Mouse (Mus musculus) urinary bladder, adult 2 months (tissue): Measurements from ENCODE around the gene Lrp5. TPM values are rescaled to one million over a fixed set of nuclear protein-coding genes. Genes with fewer than 3 reads are reported as not detected.
"Not testable (repeated sequence)": the region's sequence is repeated elsewhere in the genome, so short reads cannot be mapped to it uniquely, and the experiment has no call there.

Experiments
- DNase-seq: peaks from one replicate; pipeline ENCODE4 v3.0.0; 2022; ENCODE audit warnings: low spot score
- polyA plus RNA-seq: library from polyadenylated mRNA; depleted of rRNA; stranded (reverse); fragments of >200 nt; gene quantifications from 2 replicates; pipeline ENCODE4 v1.2.3, GENCODE M21; 2012

Lrp5 gene
- polyA plus RNA-seq, 1 experiment: 7.3 TPM

DNA sequence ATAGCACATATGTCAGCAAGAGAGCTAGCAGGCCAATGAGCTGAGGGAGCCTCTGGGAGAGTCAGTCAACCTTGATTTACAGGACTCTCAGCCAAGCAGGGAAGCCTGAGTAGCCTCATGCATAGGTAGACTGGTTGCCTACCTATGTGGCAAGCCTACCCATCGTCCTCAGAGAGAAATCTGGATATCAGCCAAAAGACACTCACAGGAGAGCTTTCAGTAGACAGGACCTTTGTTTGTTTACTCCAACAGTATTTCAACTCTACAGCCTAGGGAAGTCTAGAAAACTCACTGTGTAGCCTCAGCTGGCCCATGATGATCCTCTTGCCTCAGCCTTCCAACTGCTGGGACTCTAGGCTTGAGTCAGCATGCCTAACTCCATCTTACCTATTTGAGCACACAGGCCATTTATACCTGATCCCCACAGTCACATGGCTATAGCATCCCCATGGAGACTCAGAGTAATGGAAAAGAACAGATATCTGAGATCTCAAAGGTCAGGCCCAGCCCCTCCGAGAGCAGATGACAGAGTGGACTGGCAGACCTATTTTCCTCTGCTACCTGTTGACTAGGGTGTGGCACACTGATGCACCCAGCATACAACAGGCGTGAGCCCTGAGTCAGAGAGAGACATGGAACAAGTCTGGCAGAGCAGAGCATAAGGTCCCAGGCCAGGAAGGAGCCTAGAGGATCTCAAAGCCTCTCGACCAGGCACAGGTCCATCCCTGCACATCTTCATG lies 73.7 kb downstream of the Lrp5 start:
- DNase-seq: peak; percentile 14

DNA sequence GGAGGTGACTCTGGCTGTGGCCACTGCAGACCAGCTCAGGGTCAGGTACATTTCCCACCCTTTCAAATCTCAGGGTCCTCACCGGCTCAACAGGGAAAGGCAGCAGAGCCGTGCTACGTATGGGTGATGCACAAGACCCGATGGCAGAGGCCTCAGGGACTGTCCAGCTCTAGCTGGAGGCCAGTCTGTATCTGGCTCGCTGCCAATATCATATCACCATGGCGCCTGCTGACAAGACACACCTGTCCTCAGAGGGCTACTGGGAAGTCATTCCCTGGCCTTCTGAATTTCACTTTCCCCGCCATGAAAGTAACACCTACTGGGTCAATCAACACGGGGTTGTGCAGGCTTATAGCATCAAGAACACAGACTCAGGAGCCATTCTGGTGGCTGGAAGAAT lies 74.6 kb downstream of the Lrp5 start:
- DNase-seq: peak; percentile 15

DNA sequence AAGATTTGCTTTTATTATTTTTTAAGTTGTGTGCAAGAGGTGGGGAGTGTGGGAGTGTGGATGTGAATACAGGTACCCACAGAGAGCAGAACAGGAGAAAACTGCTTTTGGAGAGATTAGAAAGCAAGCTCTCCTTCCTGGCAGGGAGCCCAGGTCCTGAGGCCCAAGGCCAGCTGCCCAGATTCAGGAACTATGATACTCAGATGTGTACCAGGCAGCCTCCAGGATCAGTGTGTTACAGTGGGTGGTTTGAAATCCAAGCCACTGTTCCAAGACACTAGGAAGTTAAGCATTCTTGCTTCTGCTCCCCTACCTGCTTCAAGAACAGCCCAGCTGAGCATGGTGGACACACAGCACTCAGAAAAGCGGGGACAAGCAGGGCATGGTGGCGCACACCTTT lies 75.5 kb downstream of the Lrp5 start:
- DNase-seq: no peak

DNA sequence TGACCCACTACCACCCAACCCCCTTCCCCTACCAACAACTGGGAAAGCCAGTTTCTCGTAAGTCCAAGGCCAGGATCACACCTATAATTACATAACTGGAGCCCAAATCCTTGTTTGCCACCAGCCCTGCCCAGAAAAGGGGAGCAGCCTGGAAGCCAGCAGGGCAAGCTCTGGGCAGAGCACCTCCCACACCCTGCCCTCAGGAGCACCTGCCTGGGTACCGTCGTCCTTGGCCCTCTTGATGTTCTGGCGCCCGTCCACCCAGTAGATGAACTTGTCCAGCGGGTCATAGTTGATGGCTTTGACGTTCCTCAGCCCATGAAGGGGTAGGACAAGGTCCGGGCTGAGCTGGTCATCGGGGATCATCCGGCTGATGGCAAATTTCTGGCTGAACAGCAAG lies 76.5 kb downstream of the Lrp5 start:
- peak; percentile 20 for DNase-seq

DNA sequence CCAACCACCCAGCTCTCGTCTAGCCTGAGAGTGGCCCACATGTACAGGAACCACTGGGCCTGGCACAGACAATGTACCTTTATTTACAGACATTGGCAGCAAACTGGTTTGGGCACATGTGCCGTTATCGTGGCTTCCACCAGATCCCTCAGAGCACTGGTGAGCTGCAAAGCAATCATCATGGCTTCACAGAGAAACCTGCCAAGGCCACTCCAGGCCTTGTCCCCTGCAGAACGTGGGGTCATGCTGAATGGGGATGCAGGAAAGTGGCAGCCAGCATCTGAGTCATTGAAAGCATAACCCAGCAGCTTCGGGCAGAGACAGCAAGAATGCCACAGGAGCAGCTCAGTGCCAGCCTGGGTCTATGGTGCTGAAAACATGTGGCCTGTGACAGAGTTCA lies 92.0 kb downstream of the Lrp5 start:
- DNase-seq: no peak

DNA sequence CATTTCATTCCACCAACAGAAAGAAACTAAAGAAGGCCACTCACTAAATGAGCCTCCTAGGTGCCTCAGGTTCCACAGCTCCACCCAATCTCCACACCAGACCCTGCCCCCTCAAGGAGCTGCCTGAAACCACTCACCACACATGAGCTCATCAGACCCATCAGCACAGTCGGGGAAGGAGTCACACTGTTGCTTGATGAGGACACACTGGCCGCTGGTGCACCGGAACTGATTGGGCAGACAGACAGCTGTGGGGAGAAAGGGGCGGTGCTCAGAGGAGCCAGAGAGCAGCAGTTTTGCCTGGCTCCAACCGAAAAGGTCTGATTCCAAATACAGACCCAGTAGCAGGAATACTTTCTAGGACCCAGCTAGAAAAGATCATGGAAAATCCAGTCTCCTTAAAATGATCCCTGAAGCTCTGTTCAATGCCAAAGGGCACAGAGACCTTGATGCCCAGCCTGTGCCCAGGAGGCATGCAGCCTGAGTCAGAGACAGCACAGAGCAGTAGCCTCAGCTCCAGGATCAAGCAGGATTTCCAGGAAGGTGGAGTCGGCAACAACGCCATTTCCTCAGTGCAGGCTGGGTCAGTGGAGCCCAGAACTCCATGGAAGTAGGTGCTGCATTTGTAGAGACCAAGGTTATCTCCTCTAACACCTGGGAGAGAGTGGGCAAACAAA lies 92.8 kb downstream of the Lrp5 start:
- no peak for DNase-seq

DNA sequence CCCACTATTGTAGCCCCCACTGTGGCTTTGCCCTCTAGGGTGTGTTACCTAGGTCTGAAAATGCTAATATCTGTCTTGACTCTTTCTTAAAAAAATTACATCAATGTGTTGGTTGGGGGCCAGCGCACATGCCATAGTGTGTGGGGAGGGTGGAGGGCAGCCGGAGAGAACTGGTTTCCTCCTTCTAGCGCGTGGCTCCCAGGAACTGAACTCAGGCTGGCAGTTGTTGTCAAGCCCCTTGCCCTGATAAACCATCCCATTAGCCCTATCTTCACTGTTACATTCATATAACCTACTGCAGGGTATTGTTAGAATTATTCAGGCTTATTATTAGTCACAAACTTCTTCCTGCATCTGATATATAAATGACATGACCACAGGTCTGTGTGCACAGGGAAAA lies 96.4 kb downstream of the Lrp5 start:
- no peak for DNase-seq

DNA sequence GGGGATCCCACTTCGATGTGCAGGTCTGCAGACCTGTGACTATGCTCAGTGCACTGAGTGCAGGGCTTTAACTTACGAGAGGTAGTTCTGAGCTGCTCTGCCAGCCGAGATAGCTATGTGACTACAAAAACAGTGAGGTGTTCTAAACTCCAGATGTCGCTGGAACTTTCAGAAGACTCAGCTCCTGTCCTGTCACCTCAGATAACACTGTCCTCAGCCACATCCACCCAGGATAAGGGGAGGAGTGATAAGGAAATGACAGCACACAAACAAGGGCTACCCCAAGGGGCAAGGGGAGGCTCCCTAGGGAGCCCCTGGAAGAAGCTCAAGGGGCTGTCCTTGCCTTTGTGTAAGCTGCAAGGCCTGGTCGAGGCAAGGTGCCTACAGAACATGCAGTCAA lies 96.8 kb downstream of the Lrp5 start:
- no peak for DNase-seq

DNA sequence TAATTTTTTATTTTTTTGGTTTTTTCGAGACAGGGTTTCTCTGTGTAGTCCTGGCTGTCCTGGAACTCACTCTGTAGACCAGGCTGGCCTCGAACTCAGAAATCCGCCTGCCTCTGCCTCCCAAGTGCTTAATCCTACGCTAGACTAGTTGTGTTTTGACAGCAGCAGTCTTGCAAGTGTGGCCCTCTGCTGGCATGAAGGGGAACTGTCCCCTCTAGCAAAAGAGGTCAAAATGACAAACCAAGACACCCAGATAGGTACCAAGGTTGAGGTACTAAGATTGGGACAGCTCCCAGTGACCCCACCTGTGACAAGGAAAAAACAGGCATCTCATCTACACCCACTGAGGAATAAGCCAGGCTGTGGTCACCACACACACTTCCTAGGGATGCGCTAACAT lies 98.6 kb downstream of the Lrp5 start:
- DNase-seq: not testable (repeated sequence)

DNA sequence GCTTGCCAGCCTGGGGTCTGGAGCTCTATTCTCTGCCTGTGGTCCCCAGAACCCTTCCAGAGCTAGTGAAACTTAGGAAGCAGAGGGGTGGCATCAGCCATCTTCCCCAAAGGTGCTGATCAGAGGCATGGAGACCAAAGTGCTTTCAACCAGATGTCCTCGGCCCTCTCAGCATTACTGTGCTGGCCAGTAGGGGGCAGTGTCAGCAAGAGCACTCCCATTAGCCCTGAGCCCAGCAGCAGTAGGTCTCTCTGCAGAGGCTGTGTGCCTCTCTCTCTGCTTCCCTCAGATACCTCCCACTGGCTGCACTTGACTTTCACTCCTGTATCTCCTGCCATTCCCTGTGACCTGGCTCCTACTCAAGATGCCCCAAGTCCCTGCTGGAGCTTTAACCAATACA lies 99.8 kb downstream of the Lrp5 start:
- DNase-seq: no peak

DNA sequence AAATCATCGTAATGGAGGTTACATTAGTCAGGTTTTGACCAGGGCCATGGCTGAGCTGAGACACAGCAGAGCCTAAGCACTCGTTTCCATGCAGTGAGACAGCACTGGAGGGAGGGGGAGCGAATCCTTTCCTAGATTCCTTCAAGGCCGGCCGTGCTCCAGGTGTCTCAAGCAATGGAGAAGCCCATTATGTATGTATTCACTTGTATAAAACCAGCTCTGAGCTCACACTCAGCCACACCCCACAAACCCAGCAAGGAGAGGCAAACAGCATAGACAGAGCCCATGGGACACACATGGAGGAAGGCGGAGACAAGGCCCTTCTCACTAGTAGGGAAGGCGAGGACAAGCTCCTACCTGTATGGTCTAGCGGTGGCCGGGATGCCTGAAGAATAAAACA lies 100.3 kb downstream of the Lrp5 start:
- DNase-seq: no peak

DNA sequence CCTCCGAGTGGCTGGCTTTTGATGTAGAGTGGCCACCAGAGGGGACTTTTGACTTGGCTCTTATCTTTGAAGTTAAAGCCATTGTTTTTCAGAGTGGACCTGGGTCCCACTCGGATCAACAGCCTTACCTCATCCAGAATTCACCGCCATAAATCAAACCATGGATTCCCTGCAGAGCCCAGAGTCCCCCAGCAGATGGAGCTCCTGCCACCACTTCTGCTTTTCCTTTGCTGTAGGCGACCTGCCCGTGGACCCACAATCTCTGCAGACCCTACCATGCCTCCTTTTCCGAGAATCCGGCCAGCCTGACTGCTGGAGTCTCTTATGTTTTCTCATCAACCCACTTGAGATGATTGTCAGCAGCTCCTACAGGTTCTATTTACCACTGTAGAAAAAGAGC lies 105.0 kb downstream of the Lrp5 start:
- DNase-seq: no peak

DNA sequence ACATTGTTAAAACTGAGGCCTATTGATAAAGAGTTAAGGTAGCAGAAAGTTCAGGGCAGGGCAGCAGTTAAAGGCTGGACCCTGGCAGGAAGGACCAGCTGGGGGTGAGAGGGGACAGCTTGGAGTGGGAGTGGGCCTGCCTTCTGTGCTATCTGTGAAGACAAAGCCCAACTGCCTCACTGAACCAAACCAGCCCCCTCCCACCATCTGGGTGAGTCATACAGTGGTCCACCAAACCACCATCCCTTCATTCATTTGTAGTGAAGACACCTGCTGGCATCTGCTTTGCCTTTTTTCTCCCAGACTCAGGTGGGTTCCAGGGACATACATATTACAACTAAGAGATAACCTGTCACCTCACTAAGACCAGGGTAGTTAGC lies 108.5 kb downstream of the Lrp5 start:
- no peak for DNase-seq

DNA sequence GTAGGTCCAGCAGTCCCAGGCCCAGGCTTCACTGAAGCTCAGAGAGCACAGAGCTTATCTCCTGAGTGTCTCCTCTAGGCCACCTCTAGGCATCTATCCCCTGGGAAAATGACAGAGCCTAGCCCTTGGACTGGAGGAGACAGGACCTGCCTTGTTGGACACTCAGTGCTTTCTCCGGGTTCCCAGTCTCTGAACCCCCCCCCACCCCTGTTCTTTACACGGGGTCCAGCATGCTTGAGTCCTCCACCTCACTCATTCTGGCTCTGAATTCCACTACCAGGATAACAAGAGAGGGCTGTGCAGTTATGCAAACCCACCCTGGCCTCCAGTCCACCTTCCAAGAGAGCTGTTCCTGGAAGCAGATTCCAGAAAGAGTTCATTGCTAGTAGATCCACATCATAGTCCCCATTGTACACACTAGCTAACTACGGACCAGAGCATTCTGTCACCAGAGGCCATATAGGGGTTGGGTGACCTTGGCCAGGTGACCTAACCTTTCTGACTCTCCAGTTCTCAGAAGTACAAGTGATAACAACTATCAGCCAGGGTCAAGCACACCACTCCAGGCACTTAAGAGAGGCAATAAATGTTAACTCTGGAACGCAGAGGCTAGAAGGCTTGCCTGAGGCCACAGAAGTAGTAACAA lies 109.0 kb downstream of the Lrp5 start:
- no peak for DNase-seq

DNA sequence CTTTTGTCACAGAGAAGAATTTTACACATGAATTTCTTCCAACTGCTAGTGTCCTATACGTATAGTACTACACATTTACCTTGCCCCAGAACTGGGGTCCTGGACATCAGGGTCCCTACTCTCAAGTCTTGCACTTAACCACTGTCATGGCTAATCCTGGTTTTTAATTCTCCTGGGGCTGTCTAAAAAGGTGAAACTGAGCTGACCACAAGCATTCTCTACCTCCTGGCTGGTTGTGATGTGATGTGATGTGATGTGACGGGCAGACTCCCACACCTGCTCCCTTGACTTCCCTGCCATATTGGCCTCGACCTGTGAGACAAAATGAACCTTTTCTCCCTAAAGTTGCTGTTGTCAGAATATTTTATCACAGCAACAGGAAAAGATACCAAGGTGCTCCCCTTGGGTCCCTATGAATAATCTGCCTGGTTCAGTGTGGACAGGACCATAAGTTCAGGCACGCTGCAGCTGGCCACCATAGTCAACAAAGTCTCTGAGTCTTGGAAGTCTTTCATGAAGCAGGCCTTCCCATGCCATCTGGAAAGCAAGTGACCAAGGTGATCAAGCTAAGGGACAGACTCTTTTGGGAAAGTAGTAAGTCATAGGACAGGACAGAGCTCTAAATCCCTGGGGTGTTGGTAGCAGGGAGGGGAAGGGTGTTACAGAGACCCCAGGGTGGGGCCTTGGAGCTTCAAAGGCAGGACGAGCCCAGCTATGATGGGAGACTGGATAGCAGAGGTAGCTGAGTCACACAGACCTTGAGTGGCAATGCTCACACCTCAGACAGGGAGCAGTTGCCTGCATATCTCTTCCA lies 109.7 kb downstream of the Lrp5 start:
- DNase-seq: no peak

DNA sequence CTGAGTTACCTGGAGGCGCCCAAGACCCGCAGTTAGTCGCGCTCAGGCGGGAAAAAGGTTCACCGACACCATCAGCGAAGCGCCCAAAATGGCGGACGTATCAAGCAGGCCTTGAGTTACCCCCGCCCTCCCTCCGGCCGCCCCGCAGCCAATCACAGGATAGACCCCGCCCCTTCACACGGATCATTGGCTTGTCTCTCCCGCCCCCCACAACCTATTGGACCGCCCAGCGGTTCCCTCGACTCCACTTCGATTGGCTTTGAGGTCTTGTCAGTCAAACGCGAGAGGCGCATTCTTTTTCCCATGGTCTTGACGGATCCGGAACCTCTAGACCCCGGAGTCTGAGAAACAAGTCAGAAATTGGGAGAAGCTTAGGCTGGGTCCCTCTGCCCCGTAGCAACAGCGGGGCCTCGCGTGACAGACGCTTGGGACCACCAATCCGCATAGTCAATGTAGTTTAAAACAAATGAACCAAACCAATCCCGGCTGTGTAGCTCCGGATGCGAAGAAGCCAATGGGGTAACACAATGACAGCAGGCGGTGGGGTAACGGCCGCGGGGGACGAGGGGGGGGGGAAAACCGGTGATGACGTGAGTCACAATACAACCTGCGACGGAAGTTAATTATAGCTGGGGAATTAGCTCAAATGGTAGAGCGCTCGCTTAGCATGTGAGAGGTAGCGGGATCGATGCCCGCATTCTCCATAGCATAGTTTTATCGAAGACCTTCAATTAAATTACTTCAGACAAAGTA lies 110.6 kb downstream of the Lrp5 start, which contains the start of gene Ppp6r3:
Gene Ppp6r3, minus strand, starts transcription at position 118 of the 753 bp plus-strand sequence.
- DNase-seq: peak; percentile 92

DNA sequence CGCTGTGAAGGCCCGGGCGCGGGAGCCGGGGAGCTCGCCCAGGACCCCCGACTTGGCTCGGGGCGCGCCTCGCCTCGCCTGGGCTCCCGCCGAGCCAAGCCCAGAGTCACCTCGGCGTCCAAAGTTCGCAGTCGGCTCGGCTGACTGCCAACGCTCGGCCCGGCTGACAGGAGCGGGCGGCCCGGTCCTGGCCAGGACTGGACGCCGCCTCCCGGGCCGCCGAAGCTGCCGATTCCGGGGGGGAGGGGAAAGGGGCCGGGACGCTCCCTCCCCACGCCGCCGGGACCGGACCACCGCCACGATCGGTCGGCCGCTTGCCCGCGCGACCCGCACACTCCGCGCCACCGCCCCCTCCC lies 111.1 kb downstream of the Lrp5 start:
- DNase-seq: no peak

DNA sequence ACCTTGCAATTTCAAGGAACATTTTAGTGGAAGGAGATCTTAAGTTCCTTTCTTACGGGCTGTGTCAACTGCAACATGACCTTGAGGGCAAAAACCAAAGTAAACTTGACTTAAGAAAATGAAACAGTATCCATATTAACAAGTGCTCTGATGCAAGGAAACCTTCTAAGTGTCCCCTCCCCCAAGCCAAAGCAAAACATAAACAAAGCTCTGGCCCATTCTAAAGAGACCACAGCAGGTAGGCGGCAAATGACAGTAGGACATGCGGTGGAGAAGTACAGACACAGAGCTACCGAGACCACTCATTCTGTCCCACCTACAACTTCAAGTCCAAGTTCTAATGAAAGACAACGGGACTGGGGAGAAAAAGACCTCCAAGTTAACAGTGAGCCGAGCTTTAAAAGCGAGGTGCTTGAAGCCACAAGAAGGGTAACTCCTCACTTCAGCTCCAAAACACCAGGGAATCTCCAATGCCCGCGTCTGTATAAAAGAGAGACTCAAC lies 111.7 kb downstream of the Lrp5 start:
- no peak for DNase-seq

DNA sequence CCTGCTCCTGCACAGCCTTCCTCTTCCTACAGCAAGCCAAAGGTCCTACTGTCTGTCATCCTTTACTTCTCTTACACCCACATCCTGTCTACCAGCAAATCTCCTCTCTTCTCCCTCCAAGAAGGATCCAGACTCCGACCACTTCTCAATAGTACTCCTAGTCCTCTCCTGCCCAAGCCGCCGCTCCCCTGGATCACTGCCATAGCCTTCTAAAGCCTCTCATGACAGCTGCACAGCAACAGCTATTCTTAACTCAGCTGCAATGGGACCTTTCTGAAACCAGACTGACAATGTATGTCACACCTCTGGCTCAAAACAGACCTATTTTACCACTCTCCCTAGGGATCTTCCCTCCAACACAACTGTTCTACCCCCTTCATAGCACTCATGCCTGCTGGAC lies 122.1 kb downstream of the Lrp5 start:
- DNase-seq: no peak

DNA sequence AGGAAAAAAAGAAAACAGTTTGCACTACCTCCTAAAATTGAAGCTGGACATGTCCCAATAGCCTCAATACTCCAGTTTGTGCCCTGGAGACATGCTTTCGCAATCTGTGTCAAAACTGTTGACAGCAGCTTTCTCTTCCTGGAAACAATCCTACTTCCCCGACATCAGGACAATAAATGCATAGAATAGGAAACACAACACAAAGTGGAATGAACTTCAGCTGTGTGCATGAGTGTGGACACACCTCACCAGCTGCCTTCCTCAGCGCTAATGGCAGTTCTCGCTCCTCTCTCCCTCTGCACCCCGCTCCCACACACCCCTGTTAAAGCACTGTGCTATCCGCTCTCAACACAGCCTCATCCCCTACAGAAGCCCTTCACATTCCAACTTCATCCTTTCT lies 123.6 kb downstream of the Lrp5 start:
- DNase-seq: no peak

DNA sequence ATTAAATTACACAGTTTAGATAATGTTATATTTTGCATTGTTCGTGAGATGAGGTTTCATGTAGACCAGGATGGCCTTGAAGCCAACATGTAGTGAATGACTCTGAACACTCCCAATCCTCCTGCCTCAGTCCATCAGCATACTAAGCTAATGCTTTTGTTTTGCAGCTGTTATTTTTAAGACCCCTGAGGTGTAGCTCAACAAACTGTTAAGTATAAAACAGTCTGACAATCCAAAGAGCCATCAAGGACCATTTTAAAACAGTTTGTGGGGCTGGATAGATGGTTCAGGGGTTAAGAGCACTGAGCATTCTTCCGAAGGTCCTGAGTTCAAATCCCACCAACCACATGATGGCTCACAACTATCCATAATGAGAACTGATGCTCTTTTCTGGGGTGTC lies 124.1 kb downstream of the Lrp5 start:
- no peak for DNase-seq
